Mouse (Mus musculus) embryonic facial prominence, embryonic 12.5 days (tissue): ENCODE results near the gene Hbq1b. TPM values are rescaled to one million over a fixed set of nuclear protein-coding genes. Genes with fewer than 3 reads are reported as not detected.
A peak's percentile ranks its signal among the peaks of the same experiment; 100 is the strongest.

Experiments
- ATAC-seq: fragments of 200-750 bp; cut with Nextera tagmentation; 2 replicates; pipeline ENCODE4 v1.8.0; 2017; ENCODE audit not compliant: insufficient number of reproducible peaks, insufficient read depth, low FRiP score, low TSS enrichment
- H3K27ac ChIP-seq: fragments of 300-500 bp; sonication (generic); 2 replicates; pipeline ENCODE4 v1.5.1; 2016; ENCODE audit warnings: mild to moderate bottlenecking
- H3K27me3 ChIP-seq: fragments of 300-500 bp; sonication (generic); 2 replicates; pipeline ENCODE4 v1.6.1; 2016; ENCODE audit warnings: mild to moderate bottlenecking, moderate library complexity
- H3K36me3 ChIP-seq: fragments of 300-500 bp; sonication (generic); 2 replicates; pipeline ENCODE4 v1.6.1; 2016; ENCODE audit warnings: mild to moderate bottlenecking
- H3K4me1 ChIP-seq: fragments of 300-500 bp; sonication (generic); 2 replicates; pipeline ENCODE4 v1.6.1; 2016
- H3K4me2 ChIP-seq: fragments of 300-500 bp; sonication (generic); replicated peaks from 2 replicates; pipeline ENCODE4 v1.6.1; 2016; ENCODE audit warnings: mild to moderate bottlenecking, moderate library complexity
- H3K4me3 ChIP-seq: fragments of 300-500 bp; sonication (generic); 2 replicates; pipeline ENCODE4 v1.5.1; 2016; ENCODE audit warnings: mild to moderate bottlenecking
- H3K9ac ChIP-seq: fragments of 300-500 bp; sonication (generic); 2 replicates; pipeline ENCODE4 v1.6.1; 2016; ENCODE audit warnings: mild to moderate bottlenecking, moderate library complexity
- H3K9me3 ChIP-seq: fragments of 300-500 bp; sonication (generic); 2 replicates; pipeline ENCODE4 v1.6.1; 2016; ENCODE audit warnings: mild to moderate bottlenecking, moderate library complexity
- WGBS: fragments of 180-500 bp; shearing (Covaris S2); methylation state at CpG from one replicate; pipeline ENCODE4 v1.1.7; 2016; 5-methylcytosine and 5-hydroxymethylcytosine counted together
- polyA plus RNA-seq: library from polyadenylated mRNA; unstranded; fragments of >200 nt; fragmentation: Nextera tagmentation; extraction: Ambion mirVana; gene quantifications from 2 replicates; pipeline ENCODE4 v1.2.1, GENCODE M21; 2016

Hbq1b gene
- polyA plus RNA-seq, 1 experiment from 2014 or later: 2.5 TPM

DNA sequence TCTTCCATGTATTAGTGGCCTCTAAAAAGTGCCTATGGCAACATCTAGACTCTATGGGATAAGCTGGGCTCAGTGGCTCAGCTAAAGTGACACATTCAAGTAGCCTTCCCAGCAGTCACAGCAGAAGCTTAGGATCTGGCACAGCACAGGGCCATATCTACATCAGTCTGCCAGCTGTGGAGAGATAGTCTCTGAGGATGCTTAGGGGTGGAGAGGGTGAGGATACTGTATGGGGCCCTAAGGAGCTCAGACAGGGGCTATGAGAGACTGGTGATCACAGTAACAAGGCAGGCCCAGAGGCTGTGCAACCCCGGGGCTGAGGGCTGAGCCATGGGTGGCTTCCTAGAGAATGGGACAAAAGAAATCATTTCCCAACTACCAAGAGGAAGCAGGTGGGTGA is 20.2 kb downstream of the Hbq1b start:
- Histone ChIP-seq H3K9ac (no peak overlapping the region), H3K27ac (no peak overlapping the region), H3K4me1 (no peaks in the 10 kb centered on the region), H3K27me3 (no peaks in the 10 kb centered on the region), H3K4me2 (no peak overlapping the region), H3K36me3 (no peaks in the 10 kb centered on the region), H3K9me3 (no peaks in the 10 kb centered on the region), H3K4me3 (no peak overlapping the region)
- WGBS: 77% methylated on average over 1 of the region's 1 CpGs
- ATAC-seq: no peak

DNA sequence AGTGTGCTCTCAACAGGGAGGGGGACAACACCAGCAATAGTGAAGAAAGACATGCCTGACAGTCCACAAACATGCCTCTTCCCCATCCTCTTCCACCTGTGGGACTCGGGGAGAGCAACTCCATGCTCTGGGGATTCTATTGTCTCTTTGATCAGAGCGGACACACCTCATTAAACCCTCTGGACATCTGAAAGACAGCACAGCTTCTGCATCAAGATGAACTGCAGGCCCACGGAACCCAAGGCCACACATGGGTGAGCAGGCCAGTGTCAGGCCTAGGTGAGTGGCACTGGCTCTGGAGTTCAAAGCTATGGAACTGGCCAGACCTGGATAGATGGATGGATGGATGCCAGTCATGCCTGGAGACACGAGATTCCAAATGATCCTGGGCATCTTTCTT is 22.7 kb downstream of the Hbq1b start:
- H3K27me3 ChIP-seq: no peaks in the 10 kb centered on the region
- ATAC-seq: no peak
- H3K9ac ChIP-seq: no peak overlapping the region
- H3K4me2 ChIP-seq: no peak overlapping the region
- H3K27ac ChIP-seq: no peak overlapping the region
- WGBS: 55% methylated on average over 4 of the region's 4 CpGs
- no peak overlapping the region for H3K4me3 ChIP-seq
- H3K4me1 ChIP-seq: no peaks in the 10 kb centered on the region
- no peaks in the 10 kb centered on the region for H3K36me3 ChIP-seq
- H3K9me3 ChIP-seq: no peaks in the 10 kb centered on the region

DNA sequence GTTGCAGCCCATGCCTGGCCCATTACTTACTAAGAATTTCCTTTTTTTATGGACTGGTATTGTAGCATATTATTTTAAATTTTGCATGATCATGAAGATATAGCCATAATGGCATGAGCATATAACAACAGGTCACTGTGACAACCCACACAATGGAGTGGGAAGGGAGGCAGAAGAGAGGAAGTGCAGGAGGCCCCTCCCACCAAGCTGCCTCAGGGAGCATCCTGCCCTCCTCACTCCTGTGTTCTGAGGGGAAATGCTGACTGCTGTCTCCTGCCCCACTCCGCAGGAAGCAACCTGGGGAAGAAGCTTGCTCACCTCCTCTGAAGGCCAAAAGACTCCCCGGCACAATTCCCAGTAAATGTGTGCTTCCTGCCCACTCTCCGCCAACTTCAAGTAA is 23.2 kb downstream of the Hbq1b start:
- no peak for ATAC-seq
- Histone ChIP-seq H3K4me3 (no peak overlapping the region), H3K4me2 (no peak overlapping the region), H3K4me1 (no peaks in the 10 kb centered on the region), H3K27me3 (no peaks in the 10 kb centered on the region), H3K9ac (no peak overlapping the region), H3K27ac (no peak overlapping the region), H3K36me3 (no peaks in the 10 kb centered on the region), H3K9me3 (no peaks in the 10 kb centered on the region)
- WGBS: 64% methylated on average over 3 of the region's 3 CpGs

DNA sequence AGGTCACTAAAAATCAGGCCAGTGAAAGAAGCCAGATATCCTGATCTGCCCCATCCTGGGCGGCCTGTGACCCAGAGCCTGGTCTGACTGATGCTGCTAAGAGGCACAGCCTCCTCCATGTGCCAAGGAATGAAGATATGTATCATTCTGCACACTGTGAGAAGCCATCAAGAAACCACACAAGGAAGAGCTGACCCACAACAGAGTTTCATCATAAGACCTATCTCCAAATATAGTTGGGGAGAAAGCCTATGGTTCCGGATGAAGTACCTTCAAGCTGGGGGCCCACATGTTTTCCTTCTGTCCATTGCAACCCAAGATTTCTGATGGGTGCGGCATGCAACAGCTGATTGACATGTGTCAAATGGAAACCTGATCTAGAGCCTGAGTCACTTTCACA is 29.2 kb downstream of the Hbq1b start:
- 81% methylated on average over 3 of the region's 3 CpGs for WGBS
- Histone ChIP-seq H3K27ac (no peak overlapping the region), H3K27me3 (no peaks in the 10 kb centered on the region), H3K9me3 (no peaks in the 10 kb centered on the region), H3K36me3 (no peaks in the 10 kb centered on the region), H3K4me2 (no peak overlapping the region), H3K4me3 (no peak overlapping the region), H3K9ac (no peak overlapping the region), H3K4me1 (no peaks in the 10 kb centered on the region)
- ATAC-seq: no peak

DNA sequence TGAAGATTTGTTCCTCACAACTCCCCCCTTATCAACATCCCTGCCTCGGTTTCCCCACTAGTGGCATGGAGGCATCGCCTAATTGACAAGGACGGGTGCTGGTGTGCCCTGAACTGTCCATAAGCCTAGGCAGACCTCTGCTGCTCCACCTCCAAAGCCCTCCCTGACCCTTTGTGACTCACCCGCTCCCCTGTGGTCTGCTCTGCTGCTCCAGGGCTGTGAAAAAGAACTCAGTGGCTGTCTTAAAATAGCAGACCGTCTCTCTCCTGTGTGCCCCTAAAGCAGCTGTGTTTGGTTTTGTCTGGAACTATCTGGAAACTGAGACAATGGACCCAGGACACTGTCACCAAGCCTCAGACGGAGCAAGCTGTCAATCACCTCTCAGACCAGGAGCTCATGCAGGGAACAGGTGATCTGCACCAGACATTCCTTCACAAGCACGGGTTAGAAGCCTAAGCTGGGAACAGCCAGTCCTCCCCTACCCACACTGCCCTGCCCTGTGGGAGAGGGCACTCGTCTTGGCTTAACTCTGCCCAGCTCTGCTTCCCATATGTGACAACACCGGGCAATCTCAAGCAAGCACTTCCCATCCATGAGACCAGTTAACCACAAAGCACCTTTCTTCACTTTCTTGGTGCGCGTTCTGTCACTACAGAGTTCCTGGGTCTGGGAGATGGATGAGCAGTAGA is 33.9 kb downstream of the Hbq1b start:
- Histone ChIP-seq H3K4me2 (no peak overlapping the region), H3K4me1 (no peaks in the 10 kb centered on the region), H3K27ac (no peak overlapping the region), H3K4me3 (no peak overlapping the region), H3K9me3 (no peaks in the 10 kb centered on the region), H3K9ac (no peak overlapping the region), H3K36me3 (no peaks in the 10 kb centered on the region), H3K27me3 (no peaks in the 10 kb centered on the region)
- WGBS: 65% methylated on average over 11 of the region's 11 CpGs
- 0 out of 2 replicates have a peak, but pooled peaks have one; percentile 37 for ATAC-seq

DNA sequence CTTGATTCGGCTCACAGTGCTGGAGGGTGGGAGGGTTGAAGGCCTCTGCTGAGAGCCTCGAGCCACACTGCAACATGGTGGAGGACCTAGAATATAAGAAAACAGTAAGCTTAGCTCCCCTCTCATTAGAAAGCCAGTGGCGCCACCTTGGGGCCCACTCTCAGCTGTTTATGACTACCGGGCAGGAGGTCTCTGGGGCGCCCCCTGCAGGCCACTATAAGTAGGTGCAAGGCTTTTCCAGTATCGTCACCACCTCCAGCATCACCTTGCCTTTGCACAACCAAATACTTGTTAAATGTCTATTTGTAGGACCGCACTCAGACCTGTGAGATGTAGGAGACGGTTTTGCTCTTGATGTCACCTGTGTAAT is 34.4 kb downstream of the Hbq1b start:
- H3K4me2 ChIP-seq: no peak overlapping the region
- ATAC-seq: no peak
- H3K9ac ChIP-seq: no peak overlapping the region
- H3K36me3 ChIP-seq: no peaks in the 10 kb centered on the region
- H3K4me3 ChIP-seq: no peak overlapping the region
- H3K27ac ChIP-seq: no peak overlapping the region
- H3K9me3 ChIP-seq: no peaks in the 10 kb centered on the region
- 41% methylated on average over 8 of the region's 8 CpGs for WGBS
- no peaks in the 10 kb centered on the region for H3K27me3 ChIP-seq
- no peaks in the 10 kb centered on the region for H3K4me1 ChIP-seq

DNA sequence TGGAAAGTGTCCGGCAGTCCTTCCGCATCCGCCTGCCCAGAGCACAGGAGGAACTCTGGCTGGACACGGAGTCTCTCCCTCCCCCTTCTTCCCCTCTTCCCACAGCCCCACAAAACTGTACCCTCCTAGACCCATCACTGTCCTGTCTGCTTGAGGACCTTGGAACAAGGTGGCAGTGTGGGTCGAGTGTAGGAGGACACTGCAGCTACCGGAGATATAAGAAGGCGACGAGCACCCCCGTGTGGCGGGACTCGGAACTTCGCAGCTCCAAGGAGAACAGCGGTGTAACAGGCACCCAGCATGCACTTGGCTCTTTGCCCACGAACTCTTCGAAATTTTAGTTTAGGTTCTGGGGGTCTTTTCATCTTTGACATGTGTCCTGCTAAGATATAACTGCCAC is 37.8 kb downstream of the Hbq1b start:
- H3K27me3 ChIP-seq: no peaks in the 10 kb centered on the region
- no peak overlapping the region for H3K9ac ChIP-seq
- peak overlapping the region; percentile 39 for H3K4me2 ChIP-seq
- WGBS: 10% methylated on average over 15 of the region's 15 CpGs
- H3K4me1 ChIP-seq: no peaks in the 10 kb centered on the region
- H3K36me3 ChIP-seq: no peaks in the 10 kb centered on the region
- peak; percentile 62 for ATAC-seq
- H3K4me3 ChIP-seq: no peak overlapping the region
- H3K27ac ChIP-seq: no peak overlapping the region
- no peaks in the 10 kb centered on the region for H3K9me3 ChIP-seq

DNA sequence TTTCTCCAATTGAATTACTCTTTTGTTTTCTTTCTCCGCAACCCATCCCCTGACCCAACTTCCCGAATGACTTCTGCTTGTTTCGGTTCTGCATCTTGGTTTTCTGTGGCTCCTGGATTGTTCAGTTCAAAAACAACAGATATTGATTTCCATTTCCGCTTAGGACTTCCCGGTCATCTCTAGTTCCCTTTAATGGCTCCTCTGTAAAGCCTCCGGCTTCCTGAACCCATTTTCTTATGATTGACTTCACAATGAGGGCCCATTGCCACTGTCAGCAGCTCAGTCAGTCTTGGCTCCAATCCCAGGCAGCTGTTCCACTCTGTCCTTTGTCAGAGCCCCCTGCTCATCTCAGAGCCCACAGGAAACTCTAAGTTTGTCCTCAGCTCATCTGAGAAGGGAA is 44.3 kb downstream of the Hbq1b start:
- no peak for ATAC-seq
- H3K9me3 ChIP-seq: no peaks in the 10 kb centered on the region
- WGBS: 46% methylated on average over 6 of the region's 6 CpGs

DNA sequence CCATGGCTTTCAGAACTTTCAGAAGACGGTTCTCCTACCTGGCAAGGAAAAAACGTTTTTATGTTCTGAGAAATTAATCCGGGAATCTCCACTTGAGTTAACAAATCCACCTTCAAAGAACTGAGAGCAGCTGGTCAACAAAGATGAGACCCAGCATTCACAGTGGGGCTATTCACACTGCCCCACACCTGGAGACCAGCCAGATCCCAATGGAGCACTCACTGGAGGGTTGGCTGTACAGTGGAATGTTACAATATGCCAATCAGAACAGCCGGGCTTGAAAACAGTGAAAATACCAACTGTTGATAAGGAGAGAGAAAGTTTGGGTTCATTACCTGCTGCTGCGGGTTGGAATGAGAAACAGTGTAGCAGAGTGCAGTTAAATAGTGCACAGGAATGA is 45.1 kb downstream of the Hbq1b start:
- Histone ChIP-seq H3K9ac (no peak overlapping the region), H3K27ac (no peak overlapping the region), H3K4me2 (no peak overlapping the region), H3K36me3 (no peaks in the 10 kb centered on the region), H3K9me3 (peaks cover 4% of the 10 kb centered on the region; the same call in 1 of the 2 replicates), H3K4me3 (no peak overlapping the region), H3K4me1 (peaks cover 9% of the 10 kb centered on the region; the same call in 1 of the 2 replicates), H3K27me3 (no peaks in the 10 kb centered on the region)
- WGBS: 58% methylated on average over 5 of the region's 5 CpGs
- ATAC-seq: no peak

More for the DNA sequence above, 44.3 kb downstream of the Hbq1b start:
- H3K4me1 ChIP-seq: peaks cover 9% of the 10 kb centered on the region; the same call in 1 of the 2 replicates
- no peak overlapping the region for H3K27ac ChIP-seq
- no peak overlapping the region for H3K9ac ChIP-seq
- no peaks in the 10 kb centered on the region for H3K36me3 ChIP-seq
- H3K4me2 ChIP-seq: no peak overlapping the region
- no peaks in the 10 kb centered on the region for H3K27me3 ChIP-seq
- H3K4me3 ChIP-seq: no peak overlapping the region

DNA sequence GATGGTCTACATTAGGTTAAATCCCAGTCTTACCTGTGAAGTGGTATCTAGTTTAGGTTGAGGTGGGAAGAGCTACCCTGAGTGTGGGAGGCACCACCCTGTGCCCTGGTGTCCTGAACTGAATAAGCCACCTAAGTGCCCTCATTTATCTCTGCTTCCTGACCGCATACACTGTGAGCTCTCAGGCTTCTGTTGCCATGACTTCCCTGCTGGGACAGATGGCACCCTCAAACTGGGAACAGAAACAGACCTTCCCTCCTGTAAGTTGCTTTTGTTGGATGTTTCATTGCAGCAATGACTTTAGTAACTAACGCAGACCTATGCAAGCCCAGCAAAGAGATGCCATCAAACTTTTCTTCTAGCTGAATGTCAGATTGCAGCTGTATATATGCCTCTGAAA is 46.5 kb downstream of the Hbq1b start:
- no peak overlapping the region for H3K27ac ChIP-seq
- no peak overlapping the region for H3K9ac ChIP-seq
- no peak for ATAC-seq
- no peaks in the 10 kb centered on the region for H3K27me3 ChIP-seq
- no peak overlapping the region for H3K4me2 ChIP-seq
- no peak overlapping the region for H3K4me3 ChIP-seq
- WGBS: 90% methylated on average over 2 of the region's 2 CpGs
- H3K9me3 ChIP-seq: peaks cover 4% of the 10 kb centered on the region; the same call in 1 of the 2 replicates
- H3K4me1 ChIP-seq: peaks cover 9% of the 10 kb centered on the region; the same call in 1 of the 2 replicates
- H3K36me3 ChIP-seq: no peaks in the 10 kb centered on the region

DNA sequence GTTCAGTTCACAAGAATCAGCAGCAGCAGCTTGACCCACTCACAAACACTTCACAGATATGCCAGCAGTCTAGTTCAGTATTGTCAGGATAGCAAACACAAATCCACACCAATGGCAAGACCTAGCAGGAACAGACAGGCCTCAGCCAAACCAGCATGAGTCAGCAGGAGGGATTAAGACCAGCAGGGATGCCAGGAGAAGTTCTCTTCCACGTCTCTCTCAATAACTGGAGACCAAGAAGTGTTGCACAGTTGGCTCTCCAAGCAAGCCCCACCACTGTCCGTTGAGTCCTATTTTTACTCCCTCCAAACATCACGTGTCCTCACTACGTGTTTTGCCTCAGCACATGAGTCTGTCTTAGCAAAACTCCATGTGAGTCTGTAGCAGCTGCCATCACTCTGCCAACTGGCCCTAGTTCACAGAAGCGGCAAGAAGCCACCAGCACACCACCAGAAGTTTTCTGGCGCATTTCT is 49.7 kb downstream of the Hbq1b start:
- Histone ChIP-seq H3K4me1 (0 out of 2 replicates have a peak, but pooled peaks cover 5% of the 10 kb centered on the region), H3K9me3 (peaks cover 4% of the 10 kb centered on the region; the same call in 1 of the 2 replicates), H3K4me3 (no peak overlapping the region), H3K9ac (no peak overlapping the region), H3K4me2 (no peak overlapping the region), H3K36me3 (no peaks in the 10 kb centered on the region), H3K27ac (no peak overlapping the region), H3K27me3 (no peaks in the 10 kb centered on the region)
- ATAC-seq: no peak
- WGBS: 84% methylated on average over 6 of the region's 6 CpGs
